Mouse (Mus musculus): Measurements from ENCODE around the gene Cabp4.
A peak's percentile ranks its signal among the peaks of the same experiment; 100 is the strongest.

Cabp4 gene

DNA sequence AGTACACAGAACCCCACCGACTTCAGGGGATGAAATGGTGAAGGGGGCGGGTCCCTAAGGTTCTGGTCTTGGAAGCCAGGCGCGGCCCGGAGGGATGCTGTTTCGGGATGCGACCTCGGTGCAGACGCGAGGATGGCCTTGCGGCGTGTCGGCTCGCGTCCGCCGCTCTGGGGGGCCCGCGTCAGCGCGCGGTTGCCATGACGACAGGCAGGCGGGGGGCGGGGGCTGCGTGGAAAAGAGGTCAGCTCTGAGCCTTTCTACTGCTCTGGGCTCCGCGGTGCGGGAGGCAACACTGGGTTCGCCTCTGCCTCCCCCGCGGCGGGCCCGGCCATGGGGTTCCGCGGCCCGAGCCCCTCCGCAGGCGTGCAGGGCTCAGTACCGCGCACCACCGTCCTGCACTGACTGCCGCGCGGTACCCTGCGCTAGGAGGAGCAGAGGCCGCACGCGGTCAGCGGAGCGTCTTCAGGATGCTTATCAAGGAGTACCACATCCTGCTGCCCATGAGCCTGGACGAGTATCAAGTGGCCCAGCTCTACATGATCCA lies 43.0 kb downstream of the Cabp4 start:
- DNase-seq (ENCODE audit: low spot score) = no peak

DNA sequence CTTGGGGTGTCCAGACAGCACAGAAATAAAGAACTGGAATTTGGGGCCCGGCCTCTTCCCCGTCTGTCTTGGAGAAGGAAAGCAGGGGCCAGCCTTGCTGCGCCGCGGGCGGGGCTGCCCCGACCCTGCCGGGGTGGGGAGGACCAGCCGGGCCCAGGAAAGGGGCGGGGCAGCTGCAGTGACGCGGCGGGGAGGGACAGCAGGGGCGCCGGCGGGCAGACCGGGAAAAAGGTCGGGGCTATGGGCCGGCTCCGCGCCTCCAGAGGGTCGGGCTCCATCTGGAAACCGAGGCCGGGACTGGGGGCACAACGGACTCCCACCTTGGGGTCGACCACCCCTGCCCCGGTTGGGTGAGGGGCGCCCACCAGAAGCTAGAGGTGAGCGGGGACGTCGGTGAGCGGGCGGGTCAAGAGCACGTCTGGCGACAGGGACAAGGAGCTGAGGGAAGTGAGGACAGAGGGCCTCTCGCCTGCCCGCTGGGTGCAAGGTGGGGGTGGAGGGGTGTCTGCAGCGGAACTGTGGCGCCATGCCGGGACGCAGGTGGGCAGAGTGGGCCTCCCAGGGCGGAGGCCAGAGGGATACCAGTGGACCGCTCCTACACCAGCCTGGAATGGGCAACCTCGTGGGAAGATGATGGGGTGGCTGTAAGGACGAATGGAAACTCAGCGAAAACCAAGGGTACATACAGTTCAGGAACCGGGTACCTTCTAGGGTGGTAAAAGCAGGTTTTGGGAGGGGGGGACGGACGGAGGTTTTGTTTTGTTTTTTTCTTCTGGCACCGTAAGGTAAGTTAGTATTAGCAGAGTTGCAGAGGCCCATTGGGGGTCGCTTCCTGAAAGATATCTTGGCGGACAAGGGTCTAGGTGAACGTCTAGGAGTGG lies 43.8 kb downstream of the Cabp4 start, which contains the start of gene Pitpnm1:
Gene Pitpnm1, plus strand, starts transcription at position 162 of the 881 bp plus-strand sequence.
- peak; percentile 44 for DNase-seq (ENCODE audit: low spot score)

DNA sequence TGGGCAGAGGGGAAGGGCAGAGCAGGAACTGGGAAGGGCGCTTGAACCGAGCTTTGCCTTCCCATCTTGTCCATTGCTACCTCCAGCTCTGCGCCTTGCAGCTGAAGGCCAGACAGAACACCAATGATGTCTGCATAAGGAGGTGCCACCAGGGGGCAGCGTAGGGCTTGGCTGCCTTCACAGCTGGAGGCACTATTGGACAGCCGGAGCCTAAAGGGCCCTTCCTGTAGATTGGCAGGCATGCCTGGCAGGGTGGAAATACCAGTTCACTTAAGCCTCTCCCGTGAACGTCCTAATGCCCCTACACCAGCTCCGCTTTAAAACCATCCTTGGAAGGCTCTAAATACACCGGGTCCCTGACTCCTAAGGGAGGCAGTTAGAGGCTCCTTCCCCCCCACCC lies 44.8 kb downstream of the Cabp4 start:
- peak; percentile 79 for DNase-seq (ENCODE audit: low spot score)

- DNase-seq (ENCODE audit: low spot score) = no peak
Measured at GRCm38 (mm10) chr19:4098426-4098825, 45.4 kb downstream of the Cabp4 start.

- DNase-seq (ENCODE audit: low spot score) = no peak
Measured at GRCm38 (mm10) chr19:4097441-4097825, 46.4 kb downstream of the Cabp4 start.

DNA sequence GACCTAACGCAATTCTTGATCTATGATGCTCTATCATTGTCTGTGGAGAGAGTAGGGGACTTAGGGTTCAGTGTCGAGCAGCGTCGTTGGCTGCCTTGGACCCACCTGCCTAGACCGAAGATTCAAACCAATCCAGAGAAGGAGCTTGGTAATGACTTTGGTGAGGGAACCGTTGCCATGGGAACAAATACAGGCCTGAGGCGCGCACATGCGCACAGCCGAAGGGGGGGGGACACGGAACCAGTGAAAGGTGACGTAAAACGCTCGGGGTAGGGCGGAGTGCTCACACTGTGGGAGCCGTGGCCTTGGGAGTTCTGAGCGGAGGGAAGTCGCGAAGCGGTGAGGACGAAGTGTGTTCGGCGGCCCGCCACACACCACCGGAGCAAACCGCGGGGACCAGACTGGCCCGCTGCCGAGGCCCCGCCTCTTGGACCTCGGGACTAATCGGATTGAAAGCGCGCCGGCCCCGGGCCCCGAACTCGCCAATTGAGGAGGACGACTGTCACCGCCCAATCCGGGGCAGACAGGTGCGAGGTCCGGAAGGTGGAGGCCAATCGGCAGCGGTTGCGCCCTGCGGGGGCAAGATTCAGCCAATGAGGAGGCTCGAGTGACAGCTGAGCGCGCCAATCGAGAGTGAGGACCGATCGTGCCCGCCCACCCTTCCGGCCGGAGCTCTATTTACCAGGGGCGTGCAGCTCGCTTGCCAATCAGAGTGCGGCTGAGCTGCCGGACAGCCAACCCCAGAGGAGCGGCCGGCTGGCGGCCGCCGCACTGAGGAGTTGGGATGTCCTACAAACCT lies 47.0 kb downstream of the Cabp4 start, which contains the start of gene Cdk2ap2:
Gene Cdk2ap2, plus strand, starts transcription at position 541 of the 799 bp plus-strand sequence.
- peak; percentile 99 for DNase-seq (ENCODE audit: low spot score)

DNA sequence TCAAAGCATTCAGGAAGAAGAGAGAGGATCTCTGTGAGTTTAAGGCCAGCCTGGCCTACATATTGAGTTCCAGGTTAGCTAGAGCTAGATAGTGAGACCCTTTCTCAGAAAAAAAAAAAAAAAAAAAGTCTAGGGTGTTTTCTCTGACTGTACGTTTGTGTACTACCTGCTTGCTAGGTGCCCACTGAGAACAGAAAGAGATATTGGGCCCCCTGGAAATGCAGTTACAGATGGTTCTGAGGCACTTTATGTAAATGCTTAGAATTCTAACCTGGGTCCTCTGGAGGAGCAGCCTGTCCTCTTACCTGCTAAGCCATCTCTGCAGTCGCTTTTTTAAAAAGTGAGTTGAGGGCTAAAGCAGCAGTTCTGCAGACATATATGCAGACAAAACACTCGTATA lies 48.0 kb downstream of the Cabp4 start:
- no peak for DNase-seq (ENCODE audit: low spot score)

GRCm38 (mm10) chr19:4094774-4095303 lies 49.0 kb downstream of the Cabp4 start:
- no peak for DNase-seq (ENCODE audit: low spot score)

- DNase-seq (ENCODE audit: low spot score) = no peak
Measured at GRCm38 (mm10) chr19:4094348-4094747, 49.5 kb downstream of the Cabp4 start.

- DNase-seq (ENCODE audit: low spot score) = no peak
Measured at GRCm38 (mm10) chr19:4093772-4094171, 50.1 kb downstream of the Cabp4 start.

DNA sequence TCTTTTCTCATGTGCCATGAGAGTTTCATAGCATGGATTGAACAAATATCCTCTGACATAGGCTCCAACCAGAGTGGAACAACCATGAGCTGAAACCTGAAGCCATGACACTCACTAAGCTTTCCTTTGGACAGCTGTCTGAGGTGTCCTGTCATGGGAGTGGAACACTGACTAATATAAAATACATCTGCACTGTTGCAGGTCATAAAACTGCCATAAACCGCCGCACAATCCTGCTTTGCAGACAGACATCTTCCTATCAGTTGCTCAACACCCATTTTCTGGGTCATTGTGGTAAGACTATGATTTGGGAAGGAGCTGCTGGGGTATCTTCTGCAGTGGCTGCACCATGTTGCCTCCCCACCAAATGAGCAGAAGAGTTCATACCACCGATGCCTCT lies 51.1 kb downstream of the Cabp4 start:
- no peak for DNase-seq (ENCODE audit: low spot score)

DNA sequence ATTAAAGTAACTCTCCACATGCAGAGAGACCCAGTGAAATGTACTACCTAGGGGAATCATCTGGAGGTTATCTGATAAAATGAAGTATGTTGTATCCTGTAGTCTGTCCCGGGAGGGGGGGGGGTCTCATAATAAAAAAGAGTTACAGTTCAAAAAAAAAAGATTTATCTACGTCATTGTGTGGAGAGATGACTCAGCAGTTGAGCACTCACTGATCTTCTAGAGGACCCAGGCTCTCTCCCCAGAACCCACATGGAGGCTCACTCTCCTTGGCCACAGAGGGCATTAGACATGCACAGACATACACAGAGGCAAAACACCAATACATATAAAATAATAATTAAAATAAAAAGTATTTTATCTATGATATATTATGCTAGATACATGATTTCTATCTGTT lies 52.5 kb downstream of the Cabp4 start:
- DNase-seq (ENCODE audit: low spot score) = no peak

DNA sequence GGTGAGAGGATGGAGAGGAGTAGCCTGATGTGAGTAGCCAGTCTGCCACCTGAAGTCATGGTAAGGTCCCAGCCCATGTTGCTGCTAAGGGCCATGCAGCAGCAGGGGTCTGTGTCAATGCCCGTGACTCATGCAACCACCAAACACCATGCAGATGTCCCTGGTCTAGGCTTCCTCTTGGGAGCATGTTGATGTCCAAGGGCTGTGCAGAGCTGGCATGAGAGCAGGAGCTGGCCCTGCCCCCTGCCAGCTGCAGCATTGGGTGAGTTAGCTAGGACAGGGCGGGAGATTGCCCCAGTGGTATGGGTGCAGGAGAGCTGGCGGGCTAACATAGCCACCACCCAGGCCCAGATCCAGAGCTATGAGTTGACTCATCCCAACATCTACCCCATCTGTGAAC lies 53.4 kb downstream of the Cabp4 start:
- DNase-seq (ENCODE audit: low spot score) = no peak

DNA sequence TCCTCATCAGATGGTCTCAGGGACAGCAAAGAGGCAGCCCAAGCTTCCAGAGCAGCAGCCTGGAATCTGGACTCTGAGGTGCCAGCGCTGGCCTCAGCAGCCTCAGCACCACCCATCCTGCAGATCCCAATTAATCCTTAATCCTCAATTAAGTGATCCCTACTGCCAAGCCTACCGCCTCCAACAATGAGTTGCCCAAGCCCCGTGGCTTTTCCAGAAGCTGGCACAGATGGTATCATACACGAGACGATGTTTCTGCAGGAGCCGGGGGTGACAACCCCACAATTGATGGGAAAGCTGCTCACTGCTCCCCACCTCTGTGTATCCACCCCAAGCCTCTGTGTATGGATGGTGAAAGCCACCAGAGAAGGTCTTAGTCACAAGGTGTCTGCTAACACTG lies 54.7 kb downstream of the Cabp4 start:
- DNase-seq (ENCODE audit: low spot score) = no peak

GRCm38 (mm10) chr19:4088146-4088545 lies 55.7 kb downstream of the Cabp4 start:
- DNase-seq (ENCODE audit: low spot score) = no peak

- DNase-seq (ENCODE audit: low spot score) = no peak
Measured at GRCm38 (mm10) chr19:4087090-4087489, 56.7 kb downstream of the Cabp4 start.

DNA sequence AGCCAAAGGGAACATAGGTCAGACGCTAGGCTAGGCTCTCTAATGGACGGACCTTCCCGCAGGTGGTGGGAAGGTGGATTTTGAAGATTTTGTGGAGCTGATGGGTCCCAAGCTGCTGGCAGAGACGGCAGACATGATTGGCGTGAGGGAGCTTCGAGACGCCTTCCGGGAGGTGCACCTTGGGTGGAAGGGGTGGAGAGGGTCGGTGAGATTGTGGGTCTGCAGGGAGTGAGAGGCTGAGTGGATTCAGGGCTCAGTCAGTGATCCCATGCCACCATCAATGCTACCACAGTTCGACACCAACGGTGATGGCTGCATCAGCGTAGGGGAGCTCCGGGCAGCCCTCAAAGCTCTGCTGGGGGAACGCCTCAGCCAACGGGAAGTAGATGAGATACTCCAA lies 57.7 kb downstream of the Cabp4 start:
- no peak for DNase-seq (ENCODE audit: low spot score)
